Mouse (Mus musculus) forebrain, embryonic 16.5 days (tissue): ENCODE data around the gene Ifitm3. TPM values are rescaled to one million over a fixed set of nuclear protein-coding genes. Genes with fewer than 3 reads are reported as not detected.

Experiments used
- ATAC-seq: fragments of 200-750 bp; cut with Nextera tagmentation; 2 replicates; pipeline ENCODE4 v1.8.0; 2017; ENCODE audit warnings: mild to moderate bottlenecking, moderate library complexity
- H3K27ac ChIP-seq: fragments of 300-500 bp; sonication (generic); 2 replicates; pipeline ENCODE4 v1.5.1; 2014; ENCODE audit warnings: low read length, control low read depth
- H3K27me3 ChIP-seq: fragments of 300-500 bp; sonication (generic); replicated peaks from 2 replicates; pipeline ENCODE4 v1.6.1; 2014; ENCODE audit warnings: low read length; ENCODE audit not compliant: control insufficient read depth, insufficient read depth
- H3K36me3 ChIP-seq: fragments of 300-500 bp; sonication (generic); 2 replicates; pipeline ENCODE4 v1.6.1; 2014; ENCODE audit not compliant: control insufficient read depth, insufficient read depth
- H3K4me1 ChIP-seq: fragments of 300-500 bp; sonication (generic); replicated peaks from 2 replicates; pipeline ENCODE4 v1.6.1; 2014; ENCODE audit warnings: low read length; ENCODE audit not compliant: control insufficient read depth, insufficient read depth
- H3K4me2 ChIP-seq: fragments of 300-500 bp; sonication (generic); 2 replicates; pipeline ENCODE4 v1.6.1; 2014; ENCODE audit warnings: mild to moderate bottlenecking, low read length, control low read depth
- H3K4me3 ChIP-seq: fragments of 300-500 bp; sonication (generic); replicated peaks from 2 replicates; pipeline ENCODE4 v1.5.1; 2014; ENCODE audit warnings: mild to moderate bottlenecking, low read length, control low read depth
- H3K9ac ChIP-seq: fragments of 300-500 bp; sonication (generic); replicated peaks from 2 replicates; pipeline ENCODE4 v1.6.1; 2014; ENCODE audit warnings: low read depth, low read length, control low read depth
- H3K9me3 ChIP-seq: fragments of 300-500 bp; sonication (generic); 2 replicates; pipeline ENCODE4 v1.6.1; 2016; ENCODE audit warnings: low read length; ENCODE audit not compliant: control insufficient read depth
- WGBS: fragments of 180-500 bp; shearing (Covaris S2); extraction: QIAGEN DNeasy Blood & Tissue Kit; methylation state at CpG from one replicate; pipeline ENCODE4 v1.1.7; 2014; 5-methylcytosine and 5-hydroxymethylcytosine counted together
- polyA plus RNA-seq: library from polyadenylated mRNA; unstranded; fragments of >200 nt; fragmentation: Nextera tagmentation; extraction: Ambion mirVana; gene quantifications from 2 replicates; pipeline ENCODE4 v1.2.1, GENCODE M21; 2015

Gene Ifitm3
- polyA plus RNA-seq, 1 experiment from 2014 or later, result 21.0 TPM

- no peaks in the 10 kb centered on the region for H3K36me3 ChIP-seq
- H3K9me3 ChIP-seq, result no peaks in the 10 kb centered on the region
- H3K27ac ChIP-seq, result no peak overlapping the region
- peaks cover 10% of the 10 kb centered on the region for H3K4me1 ChIP-seq
- H3K4me2 ChIP-seq, result no peak overlapping the region
- no peak for ATAC-seq
- no peak overlapping the region for H3K4me3 ChIP-seq
- WGBS, result 86% methylated on average over 2 of the region's 2 CpGs
- no peaks in the 10 kb centered on the region for H3K27me3 ChIP-seq
- no peak overlapping the region for H3K9ac ChIP-seq
Measured at GRCm38 (mm10) chr7:141049326-141049725, 38.8 kb upstream of the Ifitm3 start.

- Histone ChIP-seq H3K4me2 (peak overlapping the region; percentile 94), H3K4me3 (peak overlapping the region; percentile 49), H3K9ac (peak overlapping the region; percentile 64), H3K4me1 (peaks cover 10% of the 10 kb centered on the region), H3K36me3 (no peaks in the 10 kb centered on the region), H3K9me3 (no peaks in the 10 kb centered on the region), H3K27ac (peak overlapping the region; percentile 80; the same call in 1 of the 2 replicates), H3K27me3 (no peaks in the 10 kb centered on the region)
- ATAC-seq, result peak; percentile 92
- whole genome bisulfite sequencing, result 10% methylated on average over 21 of the region's 21 CpGs
Measured at GRCm38 (mm10) chr7:141048226-141049218, 38.0 kb upstream of the Ifitm3 start.

GRCm38 (mm10) chr7:141047581-141048225 is 37.1 kb upstream of the Ifitm3 start:
- Histone ChIP-seq H3K4me1 (peaks cover 10% of the 10 kb centered on the region), H3K4me3 (peak overlapping the region; percentile 49), H3K4me2 (peak overlapping the region; percentile 94), H3K36me3 (no peaks in the 10 kb centered on the region), H3K27ac (peak overlapping the region; percentile 80; the same call in 1 of the 2 replicates), H3K9ac (peak overlapping the region; percentile 64), H3K9me3 (no peaks in the 10 kb centered on the region), H3K27me3 (no peaks in the 10 kb centered on the region)
- 10% methylated on average over 16 of the region's 19 CpGs for WGBS
- ATAC-seq, result peak; percentile 90

GRCm38 (mm10) chr7:141046931-141047580 is 36.5 kb upstream of the Ifitm3 start:
- no peak for ATAC-seq
- no peak overlapping the region for H3K9ac ChIP-seq

GRCm38 (mm10) chr7:141042539-141042938 is 32.0 kb upstream of the Ifitm3 start:
- no peak overlapping the region for H3K27ac ChIP-seq
- H3K27me3 ChIP-seq, result no peaks in the 10 kb centered on the region
- H3K9ac ChIP-seq, result no peak overlapping the region
- WGBS, result 59% methylated on average over 4 of the region's 4 CpGs
- H3K4me2 ChIP-seq, result no peak overlapping the region
- H3K4me1 ChIP-seq, result peaks cover 4% of the 10 kb centered on the region
- H3K9me3 ChIP-seq, result no peaks in the 10 kb centered on the region
- no peak overlapping the region for H3K4me3 ChIP-seq
- no peak for ATAC-seq
- H3K36me3 ChIP-seq, result no peaks in the 10 kb centered on the region

More at GRCm38 (mm10) chr7:141046931-141047580, 36.5 kb upstream of the Ifitm3 start:
- Histone ChIP-seq H3K27me3 (no peaks in the 10 kb centered on the region), H3K4me1 (peaks cover 10% of the 10 kb centered on the region), H3K9me3 (no peaks in the 10 kb centered on the region), H3K4me2 (peak overlapping the region; percentile 94), H3K4me3 (no peak overlapping the region), H3K27ac (no peak overlapping the region), H3K36me3 (no peaks in the 10 kb centered on the region)
- WGBS, result 67% methylated on average over 6 of the region's 6 CpGs

GRCm38 (mm10) chr7:141041661-141042060 is 31.1 kb upstream of the Ifitm3 start:
- no peaks in the 10 kb centered on the region for H3K4me1 ChIP-seq
- no peaks in the 10 kb centered on the region for H3K9me3 ChIP-seq
- ATAC-seq, result peak; percentile 76

GRCm38 (mm10) chr7:141040867-141041606 is 30.5 kb upstream of the Ifitm3 start:
- Histone ChIP-seq H3K27me3 (no peaks in the 10 kb centered on the region), H3K4me1 (no peaks in the 10 kb centered on the region), H3K4me2 (no peak overlapping the region), H3K36me3 (no peaks in the 10 kb centered on the region), H3K27ac (no peak overlapping the region), H3K9me3 (no peaks in the 10 kb centered on the region), H3K4me3 (no peak overlapping the region), H3K9ac (no peak overlapping the region)
- WGBS, result 44% methylated on average over 6 of the region's 9 CpGs
- no peak for ATAC-seq

More at GRCm38 (mm10) chr7:141041661-141042060, 31.1 kb upstream of the Ifitm3 start:
- no peaks in the 10 kb centered on the region for H3K27me3 ChIP-seq
- no peak overlapping the region for H3K4me3 ChIP-seq
- no peak overlapping the region for H3K9ac ChIP-seq
- H3K27ac ChIP-seq, result no peak overlapping the region
- 23% methylated on average over 5 of the region's 5 CpGs for WGBS
- H3K4me2 ChIP-seq, result no peak overlapping the region
- no peaks in the 10 kb centered on the region for H3K36me3 ChIP-seq

- no peaks in the 10 kb centered on the region for H3K9me3 ChIP-seq
- H3K36me3 ChIP-seq, result no peaks in the 10 kb centered on the region
- H3K9ac ChIP-seq, result no peak overlapping the region
- no peak overlapping the region for H3K27ac ChIP-seq
- 92% methylated on average over 4 of the region's 4 CpGs for WGBS
- H3K4me1 ChIP-seq, result no peaks in the 10 kb centered on the region
- H3K4me2 ChIP-seq, result no peak overlapping the region
- ATAC-seq, result no peak
- H3K4me3 ChIP-seq, result no peak overlapping the region
- H3K27me3 ChIP-seq, result no peaks in the 10 kb centered on the region
Measured at GRCm38 (mm10) chr7:141039386-141040107, 29.0 kb upstream of the Ifitm3 start.
